ENCODE assay signal across 8 mouse cellular contexts in the genomic region with DNA sequence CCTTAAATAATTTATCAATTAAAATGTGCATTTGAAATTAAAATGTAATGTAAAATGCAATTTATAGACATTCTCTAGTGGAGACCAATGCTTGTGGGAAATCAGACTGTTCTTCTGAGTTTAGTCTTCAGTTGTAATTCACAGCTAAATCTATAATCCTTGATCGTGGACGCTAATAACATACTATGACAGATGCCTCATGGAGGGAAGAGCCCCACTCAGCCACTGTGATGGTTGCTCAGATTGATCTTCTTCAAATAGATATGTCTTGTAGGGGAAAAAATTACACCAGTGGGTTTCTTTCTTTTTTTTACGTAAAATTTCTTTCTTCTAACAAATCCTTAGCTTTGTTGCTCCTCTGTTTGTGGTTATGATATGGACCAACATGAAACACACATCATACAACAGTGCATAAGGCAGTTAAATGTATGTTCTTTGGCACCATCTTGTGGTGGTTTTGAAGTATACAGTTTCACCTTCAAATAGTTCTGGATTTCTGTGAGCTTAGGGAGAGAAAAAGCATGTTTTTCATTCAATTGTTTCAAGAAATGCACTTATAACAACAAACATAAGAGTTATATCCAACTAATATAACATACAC.
DNase-seq lines count a peak whose midpoint lies in the region; ATAC-seq lines count a peak whose summit lies in the region.

No protein-coding gene starts in this region.

- H3K27ac ChIP-seq in midbrain, embryonic 12.5 days (replicated peaks): no peak overlapping the region

- ATAC-seq in midbrain, embryonic 12.5 days (ENCODE audit: low FRiP score, low read depth): peak; percentile 89
- ATAC-seq in megakaryocyte-erythroid progenitor cell, adult 5-6 weeks (replicated peaks; ENCODE audit: low FRiP score, low TSS enrichment, poor library complexity, severe bottlenecking): no peak

- WGBS in midbrain, embryonic 12.5 days: 58% methylated on average over 3 of the region's 3 CpGs

- H3K4me3 ChIP-seq in midbrain, embryonic 12.5 days: no peak overlapping the region

- peak; percentile 1 for DNase-seq in kidney, postnatal 14 days
- DNase-seq in kidney, adult 11 months: no peak
- peak; percentile 62 for DNase-seq in ES-CJ7 (ENCODE audit: low read depth, low spot score)
- DNase-seq in embryo, embryonic 10 days (ENCODE audit: low spot score): peak; percentile 75
- DNase-seq in right cerebral cortex, postnatal 4 days: no peak
- no peak for DNase-seq in heart, adult 18-20 months

- H3K27me3 ChIP-seq in midbrain, embryonic 12.5 days: no peaks in the 10 kb centered on the region

- H3K9me3 ChIP-seq in midbrain, embryonic 12.5 days: no peaks in the 10 kb centered on the region

- H3K4me1 ChIP-seq in midbrain, embryonic 12.5 days: no peaks in the 10 kb centered on the region

- no peak overlapping the region for H3K4me2 ChIP-seq in midbrain, embryonic 12.5 days (replicated peaks)

- no peak overlapping the region for H3K9ac ChIP-seq in midbrain, embryonic 12.5 days (replicated peaks)

- no peaks in the 10 kb centered on the region for H3K36me3 ChIP-seq in midbrain, embryonic 12.5 days

Comparison
In these comparisons a context has a peak if more than half of its experiments do, and no peak if none do; other contexts are left out.
1. DNase-seq: peak in kidney, postnatal 14 days (single experiment), ES-CJ7 (single experiment) and embryo, embryonic 10 days (single experiment); none in kidney, adult 11 months (single experiment), right cerebral cortex, postnatal 4 days (single experiment) and heart, adult 18-20 months (0 of 2).